Mouse (Mus musculus): ENCODE data around the gene Ildr2.

Gene Ildr2

GRCm38 (mm10) chr1:166253898-166254894 is at the start of gene Ildr2:
Gene Ildr2, plus strand, starts transcription at chr1:166254139.
- CTCF ChIA-PET = no interaction called here

- CTCF ChIA-PET = no interaction called here
These were observed 49.8 kb upstream of the Ildr2 start for GRCm38 (mm10) chr1:166204171-166204570.

GRCm38 (mm10) chr1:166205159-166205558 is 48.8 kb upstream of the Ildr2 start:
- CTCF ChIA-PET = no interaction called here

- CTCF ChIA-PET = no interaction called here
These were observed 44.6 kb upstream of the Ildr2 start for GRCm38 (mm10) chr1:166209371-166209770.

- CTCF ChIA-PET = no interaction called here
These were observed 39.8 kb upstream of the Ildr2 start for GRCm38 (mm10) chr1:166214181-166214580.

GRCm38 (mm10) chr1:166238315-166238969 is 15.5 kb upstream of the Ildr2 start, which contains the start of gene Mael:
Gene Mael, minus strand, starts transcription at chr1:166238747.
- CTCF ChIA-PET = no interaction called here

GRCm38 (mm10) chr1:166244285-166244684 is 9.7 kb upstream of the Ildr2 start:
- CTCF ChIA-PET = no interaction called here

GRCm38 (mm10) chr1:166255091-166255490 is 1.2 kb downstream of the Ildr2 start:
- CTCF ChIA-PET = no interaction called here

- CTCF ChIA-PET = no interaction called here
These were observed 1.7 kb downstream of the Ildr2 start for GRCm38 (mm10) chr1:166255651-166256050.

- CTCF ChIA-PET = no interaction called here
These were observed 2.4 kb downstream of the Ildr2 start for GRCm38 (mm10) chr1:166256302-166256701.

GRCm38 (mm10) chr1:166256898-166257297 is 3.0 kb downstream of the Ildr2 start:
- CTCF ChIA-PET = no interaction called here

- CTCF ChIA-PET = no interaction called here
These were observed 5.6 kb downstream of the Ildr2 start for GRCm38 (mm10) chr1:166259526-166259925.

GRCm38 (mm10) chr1:166266001-166266705 is 12.2 kb downstream of the Ildr2 start:
- CTCF ChIA-PET = no interaction called here

- CTCF ChIA-PET = no interaction called here
These were observed 13.0 kb downstream of the Ildr2 start for GRCm38 (mm10) chr1:166266918-166267317.

- CTCF ChIA-PET = interaction anchor here (0.6 kb wide), 1 partner anchor 693 kb away, joined by 10 read pairs; no protein-coding TSS in a partner anchor
These were observed 14.3 kb downstream of the Ildr2 start for GRCm38 (mm10) chr1:166268218-166268617.

- CTCF ChIA-PET = no interaction called here
These were observed 24.8 kb downstream of the Ildr2 start for GRCm38 (mm10) chr1:166278786-166279185.

GRCm38 (mm10) chr1:166279580-166280206 is 25.8 kb downstream of the Ildr2 start:
- CTCF ChIA-PET = no interaction called here

GRCm38 (mm10) chr1:166280566-166280965 is 26.6 kb downstream of the Ildr2 start:
- CTCF ChIA-PET = no interaction called here

- CTCF ChIA-PET = no interaction called here
These were observed 27.3 kb downstream of the Ildr2 start for GRCm38 (mm10) chr1:166281287-166281686.

- CTCF ChIA-PET = no interaction called here
These were observed 27.9 kb downstream of the Ildr2 start for GRCm38 (mm10) chr1:166281836-166282235.

GRCm38 (mm10) chr1:166282597-166283210 is 28.8 kb downstream of the Ildr2 start:
- CTCF ChIA-PET = no interaction called here
